Comparison of ENCODE assay signal across 9 mouse cellular contexts in genomic region chr2:25098956-25099355, GRCm38 (mm10). TPM values are rescaled to one million over a fixed set of nuclear protein-coding genes. Genes with fewer than 3 reads are reported as not detected.
A peak's percentile ranks its signal among the peaks of the same experiment; 100 is the strongest.
DNase-seq lines count a peak whose midpoint lies in the region; ATAC-seq and TF ChIP-seq lines count a peak whose summit lies in the region.
"Had no signal": no experiment of that assay in that cellular context is flagged by ENCODE, and none has a peak within 500 bp of the region (broad histone marks: within the 10 kb centered on the region; RNA-seq: fewer than 3 reads in every experiment).

No protein-coding gene starts in this region.

- H3K9me3 ChIP-seq in G1E (replicated peaks) = no peaks in the 10 kb centered on the region
- H3K9me3 ChIP-seq in embryonic facial prominence, embryonic 14.5 days (ENCODE audit: control insufficient read depth, low read length) = no peaks in the 10 kb centered on the region
- no peaks in the 10 kb centered on the region for H3K9me3 ChIP-seq in hindbrain, embryonic 15.5 days
- H3K9me3 ChIP-seq: liver, embryonic 13.5 days had no signal

- no peak; the same call in 1 of the 2 replicates for ATAC-seq in G1E (ENCODE audit: extremely low read depth, insufficient number of reproducible peaks, low FRiP score, poor library complexity, severe bottlenecking)
- ATAC-seq in embryonic facial prominence, embryonic 14.5 days (ENCODE audit: low read depth) = peak; percentile 62; the same call in 1 of the 2 replicates
- peak; percentile 72; the same call in 1 of the 2 replicates for ATAC-seq in hindbrain, embryonic 15.5 days (ENCODE audit: low FRiP score, low read depth)

- H3K4me1 ChIP-seq in G1E (ENCODE audit: insufficient read depth, low read depth, low read length) = peaks cover 43% of the 10 kb centered on the region
- no peaks in the 10 kb centered on the region; the same call in 1 of the 2 replicates for H3K4me1 ChIP-seq in embryonic facial prominence, embryonic 14.5 days (ENCODE audit: control insufficient read depth, insufficient read depth, low read length)
- H3K4me1 ChIP-seq in hindbrain, embryonic 15.5 days (replicated peaks) = no peaks in the 10 kb centered on the region

- H3K9ac ChIP-seq in embryonic facial prominence, embryonic 14.5 days (ENCODE audit: low read depth, low read length) = no peak overlapping the region
- no peak overlapping the region for H3K9ac ChIP-seq in hindbrain, embryonic 15.5 days
- H3K9ac ChIP-seq: liver, embryonic 13.5 days had no signal

- H3K27ac ChIP-seq in embryonic facial prominence, embryonic 14.5 days (replicated peaks; ENCODE audit: low read depth, low read length) = no peak overlapping the region
- no peak overlapping the region for H3K27ac ChIP-seq in hindbrain, embryonic 15.5 days (replicated peaks)
- H3K27ac ChIP-seq: liver, embryonic 13.5 days had no signal

- H3K4me3 ChIP-seq in G1E (ENCODE audit: low read depth, low read length) = no peak overlapping the region
- H3K4me3 ChIP-seq in embryonic facial prominence, embryonic 14.5 days (ENCODE audit: low read depth, low read length) = no peak overlapping the region
- H3K4me3 ChIP-seq in hindbrain, embryonic 15.5 days = no peak overlapping the region
- H3K4me3 ChIP-seq: liver, embryonic 13.5 days had no signal

- H3K36me3 ChIP-seq in G1E (replicated peaks) = no peaks in the 10 kb centered on the region
- H3K36me3 ChIP-seq in embryonic facial prominence, embryonic 14.5 days (ENCODE audit: control insufficient read depth, insufficient read depth, low read length) = no peaks in the 10 kb centered on the region
- no peaks in the 10 kb centered on the region for H3K36me3 ChIP-seq in hindbrain, embryonic 15.5 days
- H3K36me3 ChIP-seq: liver, embryonic 13.5 days had no signal

- TF ChIP-seq CTCF in G1E (IDR thresholded peaks at IDR 0.05; ENCODE audit: low read depth, low read length) = no peak

- peak; percentile 37 to 43 for DNase-seq in cerebellum, postnatal 14 days
- DNase-seq in cerebellum, adult 11-12 months = no peak
- DNase-seq in G1E (ENCODE audit: low spot score) = peak; percentile 36
- peak; percentile 42 for DNase-seq in embryonic facial prominence, embryonic 14.5 days (ENCODE audit: low spot score)
- peak; percentile 76 for DNase-seq in lung, postnatal 10 days
- DNase-seq in retina, postnatal 7 days (ENCODE audit: low read depth, low spot score) = peak; percentile 49
- no peak for DNase-seq in yolk sac, embryonic 10.5 days (ENCODE audit: low spot score)
- DNase-seq: liver, embryonic 13.5 days had no signal

- no peak overlapping the region for H3K4me2 ChIP-seq in embryonic facial prominence, embryonic 14.5 days (ENCODE audit: low read depth, low read length)
- H3K4me2 ChIP-seq in hindbrain, embryonic 15.5 days = no peak overlapping the region
- H3K4me2 ChIP-seq: liver, embryonic 13.5 days had no signal

- 58% methylated on average over 5 of the region's 5 CpGs for WGBS in embryonic facial prominence, embryonic 14.5 days
- 47% methylated on average over 5 of the region's 5 CpGs for WGBS in hindbrain, embryonic 15.5 days

- H3K27me3 ChIP-seq in G1E (ENCODE audit: insufficient read depth, low read length) = peaks cover 28% of the 10 kb centered on the region
- 0 out of 2 replicates have a peak, but pooled peaks cover 5% of the 10 kb centered on the region for H3K27me3 ChIP-seq in embryonic facial prominence, embryonic 14.5 days (replicated peaks; ENCODE audit: control insufficient read depth, insufficient read depth, low read length)
- no peaks in the 10 kb centered on the region; the same call in 1 of the 2 replicates for H3K27me3 ChIP-seq in hindbrain, embryonic 15.5 days

RNA-seq across cellular contexts. Expression of gene Noxa1, which starts 4.0 kb away (rescaled TPM):
- total RNA-seq in G1E (2014; fragmentation: Nextera tagmentation) = not detected in 2 replicates
- total RNA-seq in G1E (2017) = 0.27 and 0.46 TPM in 2 replicates
- 0.08 and 0.12 TPM in 2 replicates for polyA plus RNA-seq in G1E (2012)
- 0.38 and 0.71 TPM in 2 replicates for polyA plus RNA-seq in embryonic facial prominence, embryonic 14.5 days (2014; fragmentation: Nextera tagmentation; extraction: Ambion mirVana)
- not detected in 2 replicates for polyA plus RNA-seq in hindbrain, embryonic 15.5 days (2015; fragmentation: Nextera tagmentation; extraction: Ambion mirVana)

RNA-seq across cellular contexts. Expression of gene Entpd8, which starts 18.9 kb away (rescaled TPM):
- total RNA-seq in G1E (2014; fragmentation: Nextera tagmentation) (not detected in 2 replicates), G1E (2017) (not detected in 2 replicates)
- not detected in 2 replicates for polyA plus RNA-seq in G1E (2012)
- 0.22 TPM in 1 of 2 replicates, not detected in the other for polyA plus RNA-seq in embryonic facial prominence, embryonic 14.5 days (2014; fragmentation: Nextera tagmentation; extraction: Ambion mirVana)
- 0.12 TPM in 1 of 2 replicates, not detected in the other for polyA plus RNA-seq in hindbrain, embryonic 15.5 days (2015; fragmentation: Nextera tagmentation; extraction: Ambion mirVana)

RNA-seq across cellular contexts. Expression of gene Nsmf, which starts 44.8 kb away (rescaled TPM):
- total RNA-seq in G1E (2014; fragmentation: Nextera tagmentation) = 28.5 and 36.4 TPM in 2 replicates
- total RNA-seq in G1E (2017) = 30.6 and 30.9 TPM in 2 replicates
- polyA plus RNA-seq in G1E (2012) = 29.5 and 29.7 TPM in 2 replicates
- polyA plus RNA-seq in embryonic facial prominence, embryonic 14.5 days (2014; fragmentation: Nextera tagmentation; extraction: Ambion mirVana) = 55.5 and 56.2 TPM in 2 replicates
- 166 and 188 TPM in 2 replicates for polyA plus RNA-seq in hindbrain, embryonic 15.5 days (2015; fragmentation: Nextera tagmentation; extraction: Ambion mirVana)

Comparison
In these comparisons a context has a peak if more than half of its experiments do, and no peak if none do; other contexts are left out.
1. DNase-seq: peak in cerebellum, postnatal 14 days (2 of 2), G1E (single experiment), embryonic facial prominence, embryonic 14.5 days (single experiment), lung, postnatal 10 days (single experiment) and retina, postnatal 7 days (single experiment); none in cerebellum, adult 11-12 months (single experiment) and yolk sac, embryonic 10.5 days (single experiment).